Mouse (Mus musculus): ENCODE measurements around the gene Wipf2. TPM values are rescaled to one million over a fixed set of nuclear protein-coding genes. Genes with fewer than 3 reads are reported as not detected.
A peak's percentile ranks its signal among the peaks of the same experiment; 100 is the strongest.

Gene Wipf2
- total and polyA plus RNA-seq, 3 experiments: 2.9 to 7.1 TPM; not detected in 1

DNA sequence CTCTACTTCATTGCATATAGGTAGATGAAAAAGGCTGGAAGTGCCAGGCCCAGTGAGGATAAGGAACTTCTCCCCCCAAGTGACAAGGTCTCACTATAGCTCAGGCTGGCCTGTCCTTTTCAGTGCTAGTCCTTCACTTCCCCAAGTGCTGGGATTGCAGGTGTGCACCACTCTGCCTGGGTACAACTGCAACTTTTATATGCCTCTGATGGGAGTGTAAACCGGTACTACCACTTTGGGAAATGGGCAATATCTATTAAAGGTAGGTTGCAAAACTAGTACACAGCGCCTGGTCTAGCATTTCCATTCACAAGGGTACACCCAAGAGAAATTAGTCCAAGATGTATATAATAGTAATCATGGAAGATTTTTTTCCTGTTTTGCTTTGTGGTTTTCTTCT is 8.8 kb upstream of the Wipf2 start:
- Histone ChIP-seq H3K36me3 (ENCODE audit: control insufficient read depth in 1 of 2, insufficient read depth in 2 of 2, low read length in 2 of 2) (peaks cover 0 to 2% of the 10 kb centered on the region in 2 experiments; a peak in 1 of 4 replicates), H3K9me3 (replicated peaks; ENCODE audit: insufficient read depth, low read length) (no peaks in the 10 kb centered on the region)

DNA sequence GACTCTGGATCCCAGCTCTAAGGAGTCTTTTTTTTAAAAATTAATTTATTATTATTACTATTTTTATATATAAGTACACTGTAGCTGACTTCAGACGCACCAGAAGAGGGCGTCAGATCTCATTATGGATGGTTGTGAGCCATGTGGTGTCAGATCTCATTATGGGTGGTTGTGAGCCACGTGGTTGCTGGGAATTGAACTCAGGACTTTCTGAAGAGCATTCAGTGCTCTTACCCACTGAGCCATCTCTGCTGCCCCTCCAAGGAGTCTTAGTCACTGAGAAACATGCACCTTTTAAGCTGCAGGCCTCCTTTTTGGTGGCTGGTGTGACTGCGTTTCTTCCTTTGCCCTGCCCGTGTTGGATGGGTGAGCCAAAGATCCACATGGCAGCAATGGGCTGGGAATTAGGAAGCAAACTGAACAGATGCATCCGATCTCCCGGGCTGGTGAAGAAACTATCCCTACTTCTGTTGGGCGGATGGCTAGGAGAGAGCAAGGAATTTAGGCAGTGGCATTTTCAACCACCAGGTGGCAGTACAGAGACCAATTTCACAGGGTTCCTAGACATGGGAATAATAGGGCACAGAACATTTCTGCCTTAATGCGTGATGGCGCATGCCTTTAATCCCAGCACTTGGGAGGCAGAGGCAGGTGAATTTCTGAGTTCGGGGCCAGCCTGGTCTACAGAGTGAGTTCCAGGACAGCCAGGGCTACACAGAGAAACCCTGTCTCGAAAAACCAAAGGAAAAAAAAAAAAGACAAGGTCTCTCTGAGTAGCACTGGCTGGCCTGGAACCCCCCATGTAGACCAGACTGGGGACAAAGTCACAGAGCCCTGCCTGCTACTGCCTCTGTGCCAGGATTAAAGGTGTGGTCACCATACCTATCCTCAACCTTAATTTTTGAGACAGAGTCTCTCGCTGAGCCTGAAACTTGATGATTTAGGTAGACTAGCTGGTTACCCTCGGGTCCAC is 4.4 kb upstream of the Wipf2 start:
- H3K9me3 ChIP-seq (replicated peaks; ENCODE audit: insufficient read depth, low read length): no peaks in the 10 kb centered on the region
- peak overlapping the region; percentile 72 for H3K9ac ChIP-seq (ENCODE audit: control insufficient read depth, low read depth, low read length, poor library complexity, severe bottlenecking)
- peaks cover 4 to 12% of the 10 kb centered on the region in 2 experiments; a peak in 3 of 4 replicates for H3K4me1 ChIP-seq (ENCODE audit: control insufficient read depth in 1 of 2, insufficient read depth in 2 of 2, low read length in 2 of 2)
- DNase-seq (ENCODE audit: low read depth, low spot score): peak; percentile 94
- H3K27ac ChIP-seq (ENCODE audit: control insufficient read depth, low read depth, low read length): peak overlapping the region; percentile 70
- peaks cover 4% of the 10 kb centered on the region for H3K79me2 ChIP-seq (ENCODE audit: control insufficient read depth, insufficient read depth, low read length, poor library complexity)
- H3K36me3 ChIP-seq (ENCODE audit: control insufficient read depth in 1 of 2, insufficient read depth in 2 of 2, low read length in 2 of 2): peaks cover 0 to 8% of the 10 kb centered on the region in 2 experiments; a peak in 2 of 4 replicates
- peak overlapping the region; percentile 14 to 29 for H3K4me3 ChIP-seq (ENCODE audit: control insufficient read depth in 1 of 2, insufficient read depth in 1 of 2, low read depth in 2 of 2, low read length in 2 of 2)
- H3K27me3 ChIP-seq (ENCODE audit: control insufficient read depth in 1 of 2, insufficient read depth in 2 of 2, low read length in 2 of 2): no peaks in the 10 kb centered on the region
- TF ChIP-seq POLR2AphosphoS2 (IDR thresholded peaks at IDR 0.05; ENCODE audit: low read length) (no peak), CTCF (IDR thresholded peaks at IDR 0.05 in 2 of 3, conservative IDR thresholded peaks at IDR 0.05 in 1 of 3; ENCODE audit: control insufficient read depth in 1 of 3, insufficient read depth in 1 of 3, low read depth in 2 of 3, low read length in 3 of 3, poor library complexity in 1 of 3, severe bottlenecking in 1 of 3) (peak; percentile 63 to 85 (median 77)), MAX (IDR thresholded peaks at IDR 0.05; ENCODE audit: low read length) (peak; percentile 93), KAT2A (conservative IDR thresholded peaks at IDR 0.05; ENCODE audit: low read depth, low read length) (no peak), GABPA (IDR thresholded peaks at IDR 0.05; ENCODE audit: low read depth, low read length) (no peak), BHLHE40 (IDR thresholded peaks at IDR 0.05; ENCODE audit: borderline replicate concordance, low read depth, low read length) (no peak), TCF12 (IDR thresholded peaks at IDR 0.05; ENCODE audit: low read depth, low read length) (no peak), E2F4 (IDR thresholded peaks at IDR 0.05; ENCODE audit: borderline replicate concordance, low read depth, low read length) (no peak), NRF1 (IDR thresholded peaks at IDR 0.05; ENCODE audit: insufficient read depth, low read depth, low read length, poor library complexity, severe bottlenecking) (no peak), MYB (IDR thresholded peaks at IDR 0.05; ENCODE audit: low read depth, low read length) (no peak), ZKSCAN1 (IDR thresholded peaks at IDR 0.05; ENCODE audit: low read depth, low read length) (no peak), MXI1 (IDR thresholded peaks at IDR 0.05; ENCODE audit: low read depth, low read length) (peak; percentile 95), POLR2AphosphoS5 (IDR thresholded peaks at IDR 0.05; ENCODE audit: borderline replicate concordance, low read depth, low read length) (no peak), MYC (IDR thresholded peaks at IDR 0.05; ENCODE audit: low read depth, low read length) (peak; percentile 99), EP300 (IDR thresholded peaks at IDR 0.05; ENCODE audit: low read depth in 1 of 2, low read length in 2 of 2) (0 out of 4 replicates have a peak, but pooled peaks of 1 of the 2 experiments have one; percentile 8), SMC3 (IDR thresholded peaks at IDR 0.05; ENCODE audit: low read depth, low read length) (peak; percentile 92), HCFC1 (IDR thresholded peaks at IDR 0.05; ENCODE audit: low read depth, low read length) (0 out of 2 replicates have a peak, but pooled peaks have one; percentile 16), RCOR1 (IDR thresholded peaks at IDR 0.05; ENCODE audit: low read depth, low read length) (no peak), USF2 (IDR thresholded peaks at IDR 0.05; ENCODE audit: borderline replicate concordance in 1 of 2, insufficient read depth in 1 of 2, low read depth in 1 of 2, low read length in 2 of 2) (no peak), USF1 (IDR thresholded peaks at IDR 0.05; ENCODE audit: low read depth, low read length) (peak; percentile 72), SIN3A (IDR thresholded peaks at IDR 0.05; ENCODE audit: low read length) (peak; percentile 74), JUND (IDR thresholded peaks at IDR 0.05; ENCODE audit: low read depth, low read length) (no peak), TBP (IDR thresholded peaks at IDR 0.05; ENCODE audit: low read depth, low read length) (peak; percentile 91), RAD21 (IDR thresholded peaks at IDR 0.05; ENCODE audit: low read depth, low read length) (peak; percentile 63), CHD2 (IDR thresholded peaks at IDR 0.05; ENCODE audit: low read length) (no peak), CHD1 (IDR thresholded peaks at IDR 0.05; ENCODE audit: low read depth, low read length) (no peak), MAZ (IDR thresholded peaks at IDR 0.05; ENCODE audit: low read depth, low read length) (no peak), ZC3H11A (IDR thresholded peaks at IDR 0.05; ENCODE audit: low read depth, low read length) (peak; percentile 66; the same call in 1 of the 2 replicates), NELFE (IDR thresholded peaks at IDR 0.05; ENCODE audit: low read depth, low read length) (no peak)

More for the DNA sequence above, 8.8 kb upstream of the Wipf2 start:
- H3K4me1 ChIP-seq (ENCODE audit: control insufficient read depth in 1 of 2, insufficient read depth in 2 of 2, low read length in 2 of 2): peaks cover 2 to 5% of the 10 kb centered on the region in 2 experiments; a peak in 2 of 4 replicates
- no peak overlapping the region for H3K4me3 ChIP-seq (ENCODE audit: control insufficient read depth in 1 of 2, insufficient read depth in 1 of 2, low read depth in 2 of 2, low read length in 2 of 2)
- no peak for DNase-seq (ENCODE audit: low read depth, low spot score)
- H3K9ac ChIP-seq (ENCODE audit: control insufficient read depth, low read depth, low read length, poor library complexity, severe bottlenecking): no peak overlapping the region
- no peaks in the 10 kb centered on the region for H3K27me3 ChIP-seq (ENCODE audit: control insufficient read depth in 1 of 2, insufficient read depth in 2 of 2, low read length in 2 of 2)
- H3K79me2 ChIP-seq (ENCODE audit: control insufficient read depth, insufficient read depth, low read length, poor library complexity): peaks cover 2% of the 10 kb centered on the region; the same call in 1 of the 2 replicates
- no peak for TF ChIP-seq RCOR1 (IDR thresholded peaks at IDR 0.05; ENCODE audit: low read depth, low read length)
- H3K27ac ChIP-seq (ENCODE audit: control insufficient read depth, low read depth, low read length): no peak overlapping the region

Data from MEL (cell line).